Mouse (Mus musculus) thymus, adult 18-20 months (tissue): ENCODE measurements around the gene Clcn5.

ENCODE experiments used
- DNase-seq, 2 experiments: peaks; one replicate each; pipeline ENCODE4 v3.0.0; 2022; ENCODE audit warnings: mixed read lengths in 2 of 2

Gene Clcn5

DNA sequence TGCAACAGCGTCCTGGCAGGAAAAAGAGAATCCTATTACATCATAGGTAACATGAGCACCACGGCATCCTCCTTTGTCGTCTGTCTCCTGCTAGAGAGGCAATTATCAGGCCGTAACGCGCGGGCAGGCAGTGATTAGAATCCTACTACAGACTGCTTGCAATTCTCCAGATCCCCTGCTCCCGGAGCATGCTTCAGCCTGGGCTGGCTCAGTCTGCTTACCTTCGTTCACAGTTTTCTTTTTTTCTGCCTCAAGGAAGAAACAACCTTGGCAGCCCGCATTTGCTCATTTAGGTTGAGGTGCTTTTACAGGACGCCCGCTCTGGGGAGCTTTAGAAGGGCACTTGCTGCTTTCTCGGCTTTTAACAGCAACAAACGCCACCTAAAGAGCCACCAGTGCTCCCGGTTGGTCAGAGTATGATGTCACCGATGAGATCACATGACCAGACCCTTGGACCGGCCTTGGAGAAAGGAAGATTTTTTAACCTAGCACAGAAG, 130.8 kb downstream of the Clcn5 start:
- DNase-seq = no peak

DNA sequence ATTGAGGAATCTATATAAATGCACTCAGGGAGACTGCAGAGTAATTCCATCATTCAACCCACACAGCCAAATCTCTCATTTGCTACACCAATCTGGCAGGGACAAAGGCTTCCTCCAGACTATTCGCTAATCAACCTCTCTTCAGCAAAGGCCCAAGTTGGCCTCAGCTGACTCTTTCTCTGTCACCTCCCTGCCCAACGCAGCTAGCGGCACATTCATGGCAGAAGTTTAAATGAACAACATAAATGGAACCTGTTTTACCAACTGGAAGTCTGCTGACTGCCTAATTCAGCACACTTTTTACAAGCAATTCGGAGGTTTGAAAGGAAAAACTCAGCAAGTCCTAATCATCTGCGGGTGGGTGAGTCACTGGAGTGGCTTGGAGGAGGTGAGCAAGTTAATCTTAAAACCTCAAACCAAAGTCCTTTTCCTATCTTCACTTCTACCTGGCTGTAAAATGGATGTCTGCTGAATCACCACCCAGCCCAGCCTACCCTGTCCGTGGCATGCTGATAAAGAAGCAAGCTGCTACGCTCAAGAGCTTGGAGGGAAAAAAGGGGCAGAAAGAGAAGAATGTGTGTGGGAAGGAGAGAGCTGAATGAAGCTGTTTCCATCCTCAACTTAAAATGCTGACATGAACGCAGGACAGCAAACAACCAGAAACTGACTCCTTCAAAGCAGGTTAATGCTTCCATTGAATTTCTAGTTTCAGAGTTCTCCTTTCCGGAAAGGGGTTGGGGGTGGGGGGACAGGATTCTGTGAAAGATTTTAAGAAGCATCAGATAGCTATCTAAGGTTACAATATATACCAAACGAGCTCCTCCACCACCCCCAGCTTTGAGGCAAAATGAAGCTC, 131.5 kb downstream of the Clcn5 start:
- DNase-seq = no peak

DNA sequence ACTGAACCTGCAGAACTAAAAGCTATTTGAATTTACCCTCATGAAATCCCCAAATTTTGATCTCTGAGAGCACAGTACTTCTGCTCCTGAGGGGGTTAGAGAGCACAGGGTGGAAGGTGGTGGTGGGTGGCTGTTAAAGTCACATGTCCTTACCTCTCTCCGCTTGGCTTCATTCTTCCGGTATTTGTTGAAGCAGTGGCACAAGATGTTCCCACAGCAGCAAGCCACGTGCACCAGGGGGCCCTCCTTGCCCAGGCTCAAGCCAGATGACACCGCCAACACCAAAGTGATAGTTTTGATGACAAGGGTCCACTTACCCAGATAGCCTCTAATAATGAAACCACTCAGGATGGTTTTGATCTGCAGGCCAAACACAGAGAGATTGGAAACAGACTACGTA, 149.0 kb downstream of the Clcn5 start:
- no peak for DNase-seq

DNA sequence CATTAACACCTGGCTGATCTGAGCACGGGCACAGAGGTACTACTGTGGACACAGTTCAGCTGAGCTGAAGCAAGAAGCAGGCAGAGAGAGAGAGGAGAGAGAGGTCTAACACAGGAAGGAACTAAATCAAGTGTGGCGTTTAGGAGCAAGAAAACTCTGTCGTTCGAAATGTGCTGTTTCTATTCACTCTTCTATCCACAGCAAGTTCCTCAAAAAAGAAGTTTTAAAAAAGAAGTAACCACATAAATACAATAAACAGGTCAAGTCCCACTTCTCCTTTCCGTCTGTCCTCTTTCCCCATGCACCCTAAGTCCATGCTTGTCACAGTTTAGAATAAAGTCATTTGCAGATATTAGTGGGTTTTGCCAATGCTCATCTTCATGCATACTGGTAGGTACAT, 150.4 kb downstream of the Clcn5 start:
- no peak for DNase-seq

DNA sequence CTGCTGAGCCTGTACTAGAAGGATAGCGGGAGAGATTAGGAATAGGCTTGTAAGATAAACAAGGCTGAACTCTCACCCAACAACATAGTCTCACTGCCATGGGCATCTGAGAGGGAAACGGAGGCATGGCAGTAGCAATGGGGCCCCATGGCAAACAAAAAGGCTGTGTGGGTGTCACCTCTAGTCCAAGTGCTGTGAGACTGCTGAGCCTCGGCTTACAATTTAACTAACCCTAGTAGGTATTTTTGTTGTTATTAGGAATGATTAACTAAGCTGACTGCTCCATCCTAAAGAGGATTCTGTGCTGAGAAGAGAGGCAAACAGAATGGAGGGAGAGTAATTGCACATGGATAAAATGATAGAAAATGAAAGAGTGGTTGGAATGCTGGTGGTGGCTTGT, 161.2 kb downstream of the Clcn5 start:
- DNase-seq = no peak

DNA sequence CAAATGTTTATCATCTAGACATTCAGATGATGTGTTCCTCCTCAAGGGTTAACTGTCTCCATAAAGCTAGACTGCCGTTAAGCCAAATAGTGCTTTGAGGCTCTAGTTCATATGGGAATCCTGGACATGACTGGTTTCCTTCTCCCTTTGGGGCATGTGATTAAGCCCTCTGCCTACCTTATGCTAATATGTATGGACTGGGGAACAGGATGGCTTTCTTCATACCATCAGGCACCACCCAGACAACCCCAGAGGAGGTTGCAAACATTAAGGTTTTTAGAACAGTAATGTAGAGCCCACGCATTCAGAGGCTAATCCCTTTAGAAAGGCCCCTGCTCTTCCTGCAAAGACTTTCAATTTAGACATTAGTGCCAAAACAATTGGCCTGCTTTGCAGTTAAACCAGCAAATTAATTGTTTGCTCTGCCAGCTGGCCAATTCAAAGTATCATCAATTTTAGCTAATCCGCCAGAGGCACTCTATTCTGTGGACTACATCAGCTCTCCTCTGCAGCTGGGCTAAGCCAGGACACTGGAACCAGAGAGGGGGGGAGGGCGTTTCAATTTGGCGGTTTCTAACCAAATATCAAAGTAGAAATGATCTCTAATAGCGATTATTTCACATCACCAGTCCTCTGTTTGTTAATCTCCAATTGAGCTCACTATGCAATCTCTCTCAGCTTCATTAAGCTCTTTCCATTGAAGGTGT, 163.0 kb downstream of the Clcn5 start:
- DNase-seq = no peak

DNA sequence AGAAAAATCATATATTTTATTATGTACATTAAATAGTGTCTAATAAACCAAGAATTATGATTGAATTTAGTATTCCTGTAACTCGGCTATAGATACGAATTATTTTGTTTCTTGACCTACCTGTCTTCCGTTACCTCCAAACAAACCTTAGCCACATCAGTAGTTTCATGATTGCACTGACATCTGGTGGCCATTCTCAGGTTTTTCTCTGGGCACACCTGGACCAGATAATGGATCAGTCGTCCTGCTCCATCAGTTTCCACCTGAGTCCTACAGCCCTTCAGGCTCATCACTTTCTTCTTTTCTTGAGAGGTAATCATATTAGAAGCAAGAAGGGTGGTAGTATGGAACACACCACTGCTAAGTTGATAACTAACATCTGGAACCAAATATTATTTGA, 169.0 kb downstream of the Clcn5 start:
- DNase-seq = no peak

DNA sequence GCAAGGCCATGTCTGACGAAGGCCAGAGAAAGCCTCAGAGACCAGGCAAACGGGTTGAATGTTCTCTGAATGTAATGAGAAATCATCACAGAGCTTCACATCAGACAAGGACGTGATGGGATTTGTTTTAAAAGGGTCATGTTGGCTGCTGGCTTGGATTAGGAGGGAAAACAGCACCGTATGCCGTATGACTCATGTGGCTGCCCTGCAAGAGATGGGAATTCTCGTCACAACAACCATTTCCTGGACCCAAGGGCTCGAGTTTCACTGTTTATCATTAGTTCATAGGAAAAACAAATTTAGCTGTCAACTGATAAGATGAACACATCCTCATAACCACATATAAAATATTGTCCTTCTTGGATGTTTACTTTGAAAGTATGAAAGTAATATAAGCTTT, 173.0 kb downstream of the Clcn5 start:
- DNase-seq = no peak

DNA sequence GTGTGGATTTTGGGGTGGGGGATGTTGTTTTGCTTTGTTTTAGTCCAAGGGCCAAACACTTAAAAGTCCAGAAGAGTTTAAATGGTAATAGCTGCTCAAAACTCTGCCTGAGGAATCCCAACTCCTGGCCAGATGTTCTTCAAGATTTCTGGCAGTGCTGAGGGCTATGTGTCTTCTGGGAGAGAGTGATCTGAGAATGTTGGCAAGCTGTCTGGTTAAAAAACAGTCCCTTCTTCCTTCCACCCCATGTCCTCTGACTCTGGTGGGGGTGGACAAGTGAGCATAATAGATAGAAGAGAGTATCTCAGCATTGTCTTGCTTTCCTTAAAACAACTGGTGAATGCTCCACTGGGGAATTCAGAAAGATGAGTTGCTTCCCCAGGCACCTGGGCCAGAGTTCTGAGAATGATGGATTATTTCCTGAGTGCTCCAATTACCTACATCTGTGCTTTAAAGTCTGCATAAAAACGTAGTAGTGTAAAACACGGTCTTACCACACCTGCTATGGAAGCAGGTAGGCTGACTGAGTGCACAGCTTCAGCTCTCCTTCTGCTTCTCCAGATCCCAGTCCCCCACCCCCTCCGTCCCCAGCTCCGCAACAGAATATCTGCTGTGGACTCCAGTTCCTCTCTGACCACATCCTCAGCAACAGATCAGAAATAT, 197.4 kb downstream of the Clcn5 start:
- DNase-seq = no peak

DNA sequence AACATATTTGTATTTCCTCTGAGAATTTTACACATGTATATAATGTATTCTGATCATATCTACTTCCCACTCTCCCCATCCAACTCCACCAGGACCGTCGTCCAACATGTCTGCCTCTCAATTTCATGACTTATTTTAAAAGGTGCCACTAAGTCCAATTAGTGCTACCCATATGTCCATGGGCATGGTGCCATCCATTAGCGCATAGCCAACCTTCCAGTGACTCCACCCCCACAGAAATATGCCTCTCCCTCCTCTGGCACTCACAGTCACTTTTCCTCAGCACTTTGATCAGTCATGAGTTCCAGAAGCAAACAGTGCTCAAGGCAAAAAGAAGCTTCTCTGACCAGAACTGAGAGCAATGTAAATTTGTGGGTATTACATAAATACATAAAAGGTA, 204.3 kb downstream of the Clcn5 start:
- no peak for DNase-seq
